8 mouse cellular contexts compared by ENCODE assay signal in genomic region chr8:107489921-107490320, GRCm38 (mm10). TPM values are rescaled to one million over a fixed set of nuclear protein-coding genes. Genes with fewer than 3 reads are reported as not detected.
A peak's percentile ranks its signal among the peaks of the same experiment; 100 is the strongest.
DNase-seq lines count a peak whose midpoint lies in the region; ATAC-seq and TF ChIP-seq lines count a peak whose summit lies in the region.

No protein-coding gene starts in this region.

- H3K36me3 ChIP-seq in heart, adult 2 months (ENCODE audit: control insufficient read depth, insufficient read depth, low read length) = no peaks in the 10 kb centered on the region
- H3K36me3 ChIP-seq in heart, embryonic 16.5 days (ENCODE audit: control insufficient read depth, insufficient read depth) = no peaks in the 10 kb centered on the region
- H3K36me3 ChIP-seq in liver, embryonic 13.5 days = peaks cover 14% of the 10 kb centered on the region

- H3K4me1 ChIP-seq in heart, adult 2 months (ENCODE audit: control insufficient read depth, insufficient read depth, low read length) = peaks cover 9% of the 10 kb centered on the region
- peaks cover 24% of the 10 kb centered on the region for H3K4me1 ChIP-seq in heart, embryonic 16.5 days (ENCODE audit: control insufficient read depth, insufficient read depth, low read length)
- H3K4me1 ChIP-seq in liver, embryonic 13.5 days (replicated peaks) = peaks cover 27% of the 10 kb centered on the region

- no peak overlapping the region for H3K4me3 ChIP-seq in heart, adult 2 months
- H3K4me3 ChIP-seq in heart, embryonic 16.5 days (ENCODE audit: low read length) = no peak overlapping the region
- H3K4me3 ChIP-seq in liver, embryonic 13.5 days (replicated peaks) = no peak overlapping the region

- TF ChIP-seq EP300 in heart, adult 2 months (IDR thresholded peaks at IDR 0.05; ENCODE audit: insufficient read depth, low read depth, low read length) = no peak

- H3K9me3 ChIP-seq in heart, embryonic 16.5 days (replicated peaks; ENCODE audit: control insufficient read depth, low read length) = no peaks in the 10 kb centered on the region
- H3K9me3 ChIP-seq in liver, embryonic 13.5 days (replicated peaks) = no peaks in the 10 kb centered on the region

- no peaks in the 10 kb centered on the region for H3K79me2 ChIP-seq in heart, adult 2 months (replicated peaks; ENCODE audit: control insufficient read depth, insufficient read depth, low read length)

- DNase-seq in heart, adult 2 months = peak in 1 of 2 experiments; percentile 23
- no peak for DNase-seq in heart, postnatal 36 days
- peak; percentile 77 for DNase-seq in adipocyte (ENCODE audit: low spot score)
- DNase-seq in liver, embryonic 13.5 days = no peak
- DNase-seq in right cerebral cortex, adult 18-20 months = no peak
- DNase-seq in thymus, postnatal 36 days = no peak

- H3K27me3 ChIP-seq in heart, adult 2 months (ENCODE audit: control insufficient read depth, insufficient read depth, low read length) = no peaks in the 10 kb centered on the region
- H3K27me3 ChIP-seq in heart, embryonic 16.5 days (ENCODE audit: control insufficient read depth, insufficient read depth, low read length) = no peaks in the 10 kb centered on the region
- H3K27me3 ChIP-seq in liver, embryonic 13.5 days = no peaks in the 10 kb centered on the region

- no peak overlapping the region for H3K4me2 ChIP-seq in heart, embryonic 16.5 days (ENCODE audit: low read depth, low read length)
- H3K4me2 ChIP-seq in liver, embryonic 13.5 days = no peak overlapping the region

- no peak for TF ChIP-seq POLR2A in heart, adult 2 months (IDR thresholded peaks at IDR 0.05; ENCODE audit: insufficient read depth, low read depth, low read length)

- no peak overlapping the region for H3K9ac ChIP-seq in heart, adult 2 months (ENCODE audit: low read depth, low read length)
- H3K9ac ChIP-seq in heart, embryonic 16.5 days (ENCODE audit: low read length) = peak overlapping the region; percentile 20; the same call in 1 of the 2 replicates
- H3K9ac ChIP-seq in liver, embryonic 13.5 days = no peak overlapping the region

- intact Hi-C loops in heart, adult 2 months (cut with DNase I) = no loop called here
- intact Hi-C loops in heart, postnatal 36 days (cut with DNase I) = no loop called here

- peak overlapping the region; percentile 65; the same call in 1 of the 2 replicates for H3K27ac ChIP-seq in heart, adult 2 months
- peak overlapping the region; percentile 47 for H3K27ac ChIP-seq in heart, embryonic 16.5 days (ENCODE audit: low read length)
- 0 out of 2 replicates have a peak overlapping the region, but pooled peaks have one; percentile 1 for H3K27ac ChIP-seq in liver, embryonic 13.5 days

- no peak for TF ChIP-seq CTCF in heart, adult 2 months (IDR thresholded peaks at IDR 0.05)

- peak; percentile 68 for ATAC-seq in heart, embryonic 16.5 days (replicated peaks; ENCODE audit: extremely low read depth, insufficient read depth, low FRiP score)
- no peak for ATAC-seq in liver, embryonic 13.5 days (ENCODE audit: low read depth)
- no peak for ATAC-seq in monocyte, adult 5-6 weeks (replicated peaks; ENCODE audit: insufficient number of reproducible peaks, low FRiP score, low TSS enrichment, poor library complexity, severe bottlenecking)

- WGBS in heart, adult 2 months = 11% methylated on average over 5 of the region's 5 CpGs
- WGBS in heart, embryonic 16.5 days = 19% methylated on average over 5 of the region's 5 CpGs
- WGBS in liver, embryonic 13.5 days (ENCODE audit: insufficient replicate concordance) = 48% methylated on average over 5 of the region's 5 CpGs

RNA-seq across cellular contexts. Expression of gene Wwp2, which starts 53.8 kb away (rescaled TPM):
- total RNA-seq in heart, adult 2 months (2021) = 10 to 100 TPM; 20.5 to 31.5 TPM
- polyA plus RNA-seq in heart, adult 2 months (2012; rRNA removed) = 18.7 and 21.8 TPM in 2 replicates
- total RNA-seq in heart, postnatal 36 days (2021) = 10 to 100 TPM; 23.9 to 26.1 TPM
- polyA plus RNA-seq in heart, embryonic 16.5 days (2015; fragmentation: Nextera tagmentation; extraction: Ambion mirVana) = 30.3 and 31.4 TPM in 2 replicates
- 27.7 and 35.0 TPM in 2 replicates for polyA plus RNA-seq in liver, embryonic 13.5 days (2015; fragmentation: Nextera tagmentation; extraction: Ambion mirVana)
- 86.5 to 110 TPM (median 92.8 TPM) in 3 replicates for total RNA-seq in monocyte, adult 5-6 weeks (2017)

Comparison
In these comparisons a context has a peak if more than half of its experiments do, and no peak if none do; other contexts are left out.
1. H3K27ac ChIP-seq: peak in every context shown above with its lines; median percentile 65 in heart, adult 2 months; 47 in heart, embryonic 16.5 days; 1 in liver, embryonic 13.5 days.